Mouse (Mus musculus) megakaryocyte, embryonic 14.5 days (primary cell): ENCODE results near the gene 1110059E24Rik.

Experiments used
- FLI1 ChIP-seq: IDR thresholded peaks from 2 replicates; pipeline ENCODE4 v1.6.1; 2012; ENCODE audit warnings: low read length, inconsistent platforms, mixed read lengths
- GATA1 ChIP-seq: IDR thresholded peaks from 3 replicates; pipeline ENCODE4 v1.6.1; 2012; ENCODE audit warnings: mixed read lengths, low read length, inconsistent platforms, borderline replicate concordance

- no peak for TF ChIP-seq GATA1
- no peak for TF ChIP-seq FLI1
Observed at GRCm38 (mm10) chr19:21611297-21611696, 41.5 kb downstream of the 1110059E24Rik start.
